Mouse (Mus musculus): ENCODE measurements at regions not wholly inside any gene's neighbourhood (a gene's known extent, or its start where the extent isn't known, plus 50 kb on each side); places are given as distances from the start of the nearest gene placed in this dataset.
A peak's percentile ranks its signal among the peaks of the same experiment; 100 is the strongest.

DNA sequence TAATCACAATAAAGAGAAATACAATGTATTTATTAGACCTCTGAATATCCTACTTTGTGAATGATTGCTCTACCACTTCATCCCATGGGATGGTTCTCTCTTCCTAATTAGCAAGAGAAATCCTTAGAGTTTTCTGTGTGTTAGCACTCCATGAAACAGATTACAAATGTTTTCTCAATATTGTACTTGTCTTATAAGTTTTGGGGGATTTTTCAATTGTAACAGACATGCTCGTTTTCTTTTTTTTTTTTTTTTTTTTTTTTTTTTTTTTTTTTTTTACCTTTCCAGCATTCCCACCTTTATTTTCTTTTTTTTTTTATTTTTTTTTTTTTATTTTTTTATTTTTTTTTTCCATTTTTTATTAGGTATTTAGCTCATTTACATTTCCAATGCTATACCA, 312.3 kb downstream of the Mex3b start:
- H3K27me3 ChIP-seq (ENCODE audit: control insufficient read depth, insufficient read depth, low read length): no peaks in the 10 kb centered on the region
- no peak overlapping the region for H3K27ac ChIP-seq (ENCODE audit: insufficient read depth, low read length)
- H3K4me3 ChIP-seq (ENCODE audit: extremely low read depth, insufficient read depth, insufficient read length): no peak overlapping the region
- no peak for DNase-seq (ENCODE audit: low read depth in 1 of 2, low spot score in 2 of 2)
- H3K4me1 ChIP-seq (ENCODE audit: control insufficient read depth, insufficient read depth, insufficient read length): no peaks in the 10 kb centered on the region
- no peaks in the 10 kb centered on the region for H3K36me3 ChIP-seq (ENCODE audit: control insufficient read depth, insufficient read depth, low read length)
- TF ChIP-seq CTCF (IDR thresholded peaks at IDR 0.05; ENCODE audit: extremely low read depth, insufficient read depth, insufficient read length, insufficient replicate concordance) (no peak), POLR2A (IDR thresholded peaks at IDR 0.05; ENCODE audit: low read depth, low read length) (no peak)
- 78% methylated on average over 1 of the region's 1 CpGs for WGBS

DNA sequence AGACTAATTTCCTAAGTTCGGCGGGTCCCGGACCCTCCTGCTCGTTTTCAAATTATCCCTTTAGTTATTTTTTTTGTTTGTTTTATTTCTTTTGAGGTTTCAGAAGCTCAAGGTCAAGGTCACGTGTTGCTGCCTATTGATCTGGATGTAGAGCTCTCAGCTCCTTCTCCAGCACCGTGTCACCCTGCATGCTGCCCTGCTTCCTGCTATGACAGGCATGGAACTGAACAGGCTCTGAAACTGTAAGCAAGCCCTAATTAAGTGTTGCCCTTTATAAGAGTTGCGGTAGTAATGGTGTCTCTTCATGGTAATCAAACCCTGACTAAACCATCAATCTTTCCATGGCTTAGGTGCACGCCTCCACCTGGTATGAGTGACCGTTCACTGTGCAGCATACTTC, 319.2 kb downstream of the Mex3b start:
- no peak for DNase-seq (ENCODE audit: low read depth in 1 of 2, low spot score in 2 of 2)
- 94% methylated on average over 9 of the region's 9 CpGs for WGBS
- no peak overlapping the region for H3K4me3 ChIP-seq (ENCODE audit: extremely low read depth, insufficient read depth, insufficient read length)
- H3K4me1 ChIP-seq (ENCODE audit: control insufficient read depth, insufficient read depth, insufficient read length): no peaks in the 10 kb centered on the region
- H3K27me3 ChIP-seq (ENCODE audit: control insufficient read depth, insufficient read depth, low read length): no peaks in the 10 kb centered on the region
- no peaks in the 10 kb centered on the region for H3K36me3 ChIP-seq (ENCODE audit: control insufficient read depth, insufficient read depth, low read length)
- no peak overlapping the region for H3K27ac ChIP-seq (ENCODE audit: insufficient read depth, low read length)
- TF ChIP-seq POLR2A (IDR thresholded peaks at IDR 0.05; ENCODE audit: low read depth, low read length) (no peak), CTCF (IDR thresholded peaks at IDR 0.05; ENCODE audit: extremely low read depth, insufficient read depth, insufficient read length, insufficient replicate concordance) (no peak)

DNA sequence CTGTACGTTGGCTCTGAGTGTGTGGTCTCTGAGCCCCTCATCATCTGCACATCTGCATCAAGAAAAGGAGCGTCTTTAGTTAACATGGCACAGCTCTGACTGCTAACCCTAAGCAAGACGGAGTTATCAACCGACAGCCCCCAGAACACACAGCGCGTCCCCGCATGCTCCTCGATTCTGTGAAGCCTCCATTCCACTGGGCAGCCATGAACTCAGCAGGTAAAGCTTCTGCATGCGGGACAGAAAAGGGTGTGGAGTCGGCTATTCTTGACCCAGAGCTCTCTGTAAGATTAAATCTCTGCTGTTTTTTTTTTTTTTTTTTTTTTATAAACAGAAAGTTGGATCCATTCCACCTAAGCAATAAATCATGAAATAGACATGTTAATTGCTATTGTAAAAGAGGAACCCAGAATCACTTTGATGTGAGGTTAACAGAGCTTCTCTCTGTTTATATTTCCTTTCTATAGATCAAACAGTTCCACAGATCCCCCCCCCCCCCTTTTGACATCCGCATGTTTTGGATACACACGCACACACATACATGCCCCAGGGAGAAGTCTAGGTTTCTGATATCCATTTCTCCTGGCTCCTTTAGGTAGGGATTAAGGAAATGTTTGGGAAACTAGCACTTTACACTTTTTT, 328.9 kb downstream of the Mex3b start:
- TF ChIP-seq POLR2A (IDR thresholded peaks at IDR 0.05; ENCODE audit: low read depth, low read length) (no peak), CTCF (IDR thresholded peaks at IDR 0.05; ENCODE audit: extremely low read depth, insufficient read depth, insufficient read length, insufficient replicate concordance) (no peak)
- Histone ChIP-seq H3K36me3 (ENCODE audit: control insufficient read depth, insufficient read depth, low read length) (no peaks in the 10 kb centered on the region), H3K27ac (ENCODE audit: insufficient read depth, low read length) (no peak overlapping the region), H3K4me1 (ENCODE audit: control insufficient read depth, insufficient read depth, insufficient read length) (no peaks in the 10 kb centered on the region), H3K4me3 (ENCODE audit: extremely low read depth, insufficient read depth, insufficient read length) (no peak overlapping the region), H3K27me3 (ENCODE audit: control insufficient read depth, insufficient read depth, low read length) (no peaks in the 10 kb centered on the region)
- WGBS: 68% methylated on average over 12 of the region's 12 CpGs
- peak in 1 of 2 experiments; percentile 1 for DNase-seq (ENCODE audit: low read depth in 1 of 2, low spot score in 2 of 2)

DNA sequence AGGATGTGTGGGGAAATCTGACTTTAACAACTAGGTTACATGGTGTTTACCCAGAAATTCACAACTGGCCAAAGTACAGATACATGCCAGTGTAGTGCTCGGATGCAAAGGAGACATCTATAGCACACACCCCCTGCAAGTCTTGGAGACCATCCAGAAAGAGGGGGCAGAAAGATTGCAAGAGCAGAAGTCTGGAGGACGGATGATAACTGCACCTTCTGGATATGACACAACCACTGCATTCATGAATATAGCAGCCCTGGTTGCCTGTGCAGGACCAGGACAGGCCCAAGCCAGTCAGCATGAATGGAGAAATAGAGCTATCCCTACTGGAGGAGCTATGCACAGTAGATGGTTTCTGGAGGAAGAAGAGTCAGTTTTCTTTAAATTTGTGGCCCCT, 330.4 kb downstream of the Mex3b start:
- TF ChIP-seq POLR2A (IDR thresholded peaks at IDR 0.05; ENCODE audit: low read depth, low read length) (no peak), CTCF (IDR thresholded peaks at IDR 0.05; ENCODE audit: extremely low read depth, insufficient read depth, insufficient read length, insufficient replicate concordance) (no peak)
- Histone ChIP-seq H3K27ac (ENCODE audit: insufficient read depth, low read length) (no peak overlapping the region), H3K36me3 (ENCODE audit: control insufficient read depth, insufficient read depth, low read length) (no peaks in the 10 kb centered on the region), H3K4me1 (ENCODE audit: control insufficient read depth, insufficient read depth, insufficient read length) (no peaks in the 10 kb centered on the region), H3K4me3 (ENCODE audit: extremely low read depth, insufficient read depth, insufficient read length) (no peak overlapping the region), H3K27me3 (ENCODE audit: control insufficient read depth, insufficient read depth, low read length) (no peaks in the 10 kb centered on the region)
- 79% methylated on average over 2 of the region's 2 CpGs for WGBS
- DNase-seq (ENCODE audit: low read depth in 1 of 2, low spot score in 2 of 2): no peak

DNA sequence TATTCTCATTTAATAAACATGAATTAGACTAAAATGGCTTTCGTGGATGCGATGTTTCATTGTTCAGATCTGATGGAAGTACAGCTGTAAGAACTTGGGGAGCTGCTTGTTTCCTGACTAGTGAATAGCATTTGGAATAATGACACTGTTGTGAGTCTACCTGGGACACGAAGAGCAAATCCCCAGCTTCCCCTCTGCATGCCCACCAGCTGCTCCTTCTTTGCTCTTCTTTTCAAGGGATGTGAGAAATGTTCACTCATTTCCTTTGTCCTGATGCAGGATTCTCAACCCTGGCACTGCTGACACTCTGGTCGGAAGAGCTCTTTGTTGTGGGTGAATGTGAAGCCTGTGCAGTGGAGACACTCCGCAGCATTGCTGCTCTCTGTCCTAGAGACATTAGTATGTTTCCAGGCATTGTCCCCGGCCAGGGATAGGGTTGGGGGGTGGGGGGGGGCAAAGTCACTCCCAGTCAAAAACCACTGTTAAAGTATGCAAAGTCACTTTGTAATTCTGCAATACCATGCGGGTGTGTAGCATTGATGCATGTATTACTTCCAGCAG, 334.1 kb downstream of the Mex3b start:
- H3K27ac ChIP-seq (ENCODE audit: insufficient read depth, low read length): no peak overlapping the region
- 57% methylated on average over 7 of the region's 7 CpGs for WGBS
- no peaks in the 10 kb centered on the region for H3K4me1 ChIP-seq (ENCODE audit: control insufficient read depth, insufficient read depth, insufficient read length)
- TF ChIP-seq POLR2A (IDR thresholded peaks at IDR 0.05; ENCODE audit: low read depth, low read length) (no peak), CTCF (IDR thresholded peaks at IDR 0.05; ENCODE audit: extremely low read depth, insufficient read depth, insufficient read length, insufficient replicate concordance) (no peak)
- no peak for DNase-seq (ENCODE audit: low read depth in 1 of 2, low spot score in 2 of 2)
- no peaks in the 10 kb centered on the region for H3K27me3 ChIP-seq (ENCODE audit: control insufficient read depth, insufficient read depth, low read length)
- no peaks in the 10 kb centered on the region for H3K36me3 ChIP-seq (ENCODE audit: control insufficient read depth, insufficient read depth, low read length)
- H3K4me3 ChIP-seq (ENCODE audit: extremely low read depth, insufficient read depth, insufficient read length): no peak overlapping the region

DNA sequence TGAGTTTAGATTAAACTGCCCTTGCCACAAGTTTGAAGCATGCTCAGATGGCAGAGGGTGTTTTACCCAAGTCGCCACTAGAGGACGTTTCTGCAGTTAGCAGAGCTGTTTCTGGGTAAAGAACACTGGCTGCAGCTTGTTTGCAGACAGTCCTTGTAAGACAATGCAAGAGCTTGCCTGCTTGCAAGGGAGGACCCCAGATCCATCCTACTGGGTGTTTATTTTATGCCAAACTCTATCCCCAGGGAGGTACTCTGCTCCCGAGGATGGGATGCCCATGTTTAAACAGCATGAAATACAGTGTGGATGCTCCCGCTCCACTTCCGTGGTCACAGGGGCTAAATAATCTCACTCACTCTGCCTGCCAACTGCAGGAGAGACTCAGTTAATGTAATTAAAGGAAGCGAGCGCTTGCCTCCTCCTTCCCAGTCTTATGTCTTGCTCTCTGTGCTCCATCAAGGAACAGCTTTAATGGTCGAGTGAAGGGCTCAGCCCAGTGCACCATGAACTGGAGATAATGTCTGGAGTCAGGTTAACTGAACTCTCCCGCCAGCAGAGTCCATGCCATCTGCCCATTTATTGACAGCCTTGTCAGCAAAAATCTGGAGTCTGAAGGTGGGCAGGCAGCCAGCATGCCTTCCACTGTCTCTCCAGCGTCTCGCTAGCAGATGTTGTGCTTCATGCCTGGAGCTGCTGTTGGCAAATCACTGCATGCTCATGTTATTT, 334.8 kb downstream of the Mex3b start:
- Histone ChIP-seq H3K4me3 (ENCODE audit: extremely low read depth, insufficient read depth, insufficient read length) (no peak overlapping the region), H3K4me1 (ENCODE audit: control insufficient read depth, insufficient read depth, insufficient read length) (no peaks in the 10 kb centered on the region), H3K27ac (ENCODE audit: insufficient read depth, low read length) (no peak overlapping the region), H3K36me3 (ENCODE audit: control insufficient read depth, insufficient read depth, low read length) (no peaks in the 10 kb centered on the region), H3K27me3 (ENCODE audit: control insufficient read depth, insufficient read depth, low read length) (no peaks in the 10 kb centered on the region)
- TF ChIP-seq CTCF (IDR thresholded peaks at IDR 0.05; ENCODE audit: extremely low read depth, insufficient read depth, insufficient read length, insufficient replicate concordance): no peak
- TF ChIP-seq POLR2A (IDR thresholded peaks at IDR 0.05; ENCODE audit: low read depth, low read length): no peak
- no peak for DNase-seq (ENCODE audit: low read depth in 1 of 2, low spot score in 2 of 2)
- 38% methylated on average over 11 of the region's 11 CpGs for WGBS

Measured in spleen, adult 2 months (tissue).